Mouse (Mus musculus): ENCODE results near the gene 4930579F01Rik.

- TF ChIP-seq EP300 (IDR thresholded peaks at IDR 0.05; ENCODE audit: insufficient read depth, low read depth, low read length) (no peak), CTCF (IDR thresholded peaks at IDR 0.05; ENCODE audit: low read depth, low read length) (no peak)
Measured at GRCm38 (mm10) chr3:138139663-138140062, 54.0 kb downstream of the 4930579F01Rik start.

Measured in ES-Bruce4 (cell line).